Mouse (Mus musculus) hindbrain, embryonic 14.5 days (tissue): ENCODE data around the gene Cdk5rap2. TPM values are rescaled to one million over a fixed set of nuclear protein-coding genes. Genes with fewer than 3 reads are reported as not detected.
A peak's percentile ranks its signal among the peaks of the same experiment; 100 is the strongest.

ENCODE experiments used
- ATAC-seq: fragments of 200-750 bp; cut with Nextera tagmentation; 2 replicates; pipeline ENCODE4 v1.8.0; 2017; ENCODE audit warnings: moderate number of reproducible peaks, mild to moderate bottlenecking, moderate TSS enrichment, moderate library complexity; ENCODE audit not compliant: low FRiP score
- DNase-seq: peaks from one replicate; pipeline ENCODE4 v3.0.0-alpha.2; 2015; ENCODE audit warnings: low spot score
- H3K27ac ChIP-seq: fragments of 300-500 bp; sonication (generic); 2 replicates; pipeline ENCODE4 v1.5.1; 2014; ENCODE audit warnings: mild to moderate bottlenecking, moderate library complexity
- H3K27me3 ChIP-seq: fragments of 300-500 bp; sonication (generic); 2 replicates; pipeline ENCODE4 v1.6.1; 2014; ENCODE audit warnings: mild to moderate bottlenecking, low read length, mixed read lengths; ENCODE audit not compliant: control insufficient read depth, insufficient read depth
- H3K36me3 ChIP-seq: fragments of 300-500 bp; sonication (generic); replicated peaks from 2 replicates; pipeline ENCODE4 v1.6.1; 2014; ENCODE audit not compliant: control insufficient read depth, insufficient read depth
- H3K4me1 ChIP-seq: fragments of 300-500 bp; sonication (generic); replicated peaks from 2 replicates; pipeline ENCODE4 v1.6.1; 2014; ENCODE audit warnings: antibody characterized with exemption, low read length, mixed read lengths; ENCODE audit not compliant: control insufficient read depth, insufficient read depth
- H3K4me2 ChIP-seq: fragments of 300-500 bp; sonication (generic); replicated peaks from 2 replicates; pipeline ENCODE4 v1.6.1; 2014; ENCODE audit warnings: mild to moderate bottlenecking, moderate library complexity
- H3K4me3 ChIP-seq: fragments of 300-500 bp; sonication (generic); replicated peaks from 2 replicates; pipeline ENCODE4 v1.5.1; 2014; ENCODE audit warnings: mild to moderate bottlenecking, low read length
- H3K9ac ChIP-seq: fragments of 300-500 bp; sonication (generic); 2 replicates; pipeline ENCODE4 v1.6.1; 2014
- H3K9me3 ChIP-seq: fragments of 300-500 bp; sonication (generic); 2 replicates; pipeline ENCODE4 v1.6.1; 2016; ENCODE audit warnings: low read length; ENCODE audit not compliant: control insufficient read depth
- WGBS: fragments of 180-500 bp; shearing (Covaris S2); extraction: QIAGEN DNeasy Blood & Tissue Kit; methylation state at CpG from one replicate; pipeline ENCODE4 v1.1.7; 2014; 5-methylcytosine and 5-hydroxymethylcytosine counted together
- polyA plus RNA-seq: library from polyadenylated mRNA; unstranded; fragments of >200 nt; fragmentation: Nextera tagmentation; extraction: Ambion mirVana; gene quantifications from 2 replicates; pipeline ENCODE4 v1.2.1, GENCODE M21; 2014

Cdk5rap2 gene
- polyA plus RNA-seq, 1 experiment from 2014 or later: 13.3 TPM

DNA sequence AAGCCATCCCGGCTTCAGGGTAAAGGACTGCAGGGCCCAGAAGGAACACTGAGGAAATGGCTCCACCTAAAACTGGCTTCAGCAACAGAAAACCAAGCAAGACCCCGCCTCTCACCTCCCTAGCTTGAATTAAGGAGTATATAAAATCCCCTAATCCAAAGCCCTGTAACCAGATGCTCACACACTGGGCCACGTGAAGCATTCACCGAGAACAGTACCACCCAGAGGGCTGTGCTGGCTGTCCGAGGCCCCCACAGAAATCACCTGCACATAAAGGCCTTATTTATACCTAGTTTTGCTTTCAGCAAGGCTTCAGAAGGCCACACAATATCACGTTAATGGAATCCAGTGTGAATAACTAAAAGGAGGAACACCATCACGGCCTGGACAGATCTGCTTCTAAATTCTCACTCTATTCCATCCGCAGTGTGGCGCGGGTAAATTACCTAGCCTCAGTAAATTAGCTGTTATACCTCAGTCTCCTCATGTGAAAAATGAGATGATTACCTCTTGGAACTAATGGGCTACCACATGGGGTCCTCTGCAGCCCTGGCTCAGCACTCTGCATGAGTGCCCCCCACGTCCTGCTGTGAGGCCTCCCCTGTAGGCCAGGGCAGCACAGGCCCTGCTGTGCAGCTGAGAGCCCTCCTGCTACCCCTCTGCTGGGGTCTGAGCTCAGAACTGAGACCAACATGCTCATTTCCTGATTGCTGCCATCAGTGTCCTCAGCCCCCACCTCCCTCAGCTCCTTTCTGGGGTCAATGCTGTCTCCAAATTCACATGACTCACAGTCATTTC, 45.0 kb downstream of the Cdk5rap2 start:
- 52% methylated on average over 11 of the region's 11 CpGs for WGBS
- peak overlapping the region; percentile 64 for H3K27ac ChIP-seq

DNA sequence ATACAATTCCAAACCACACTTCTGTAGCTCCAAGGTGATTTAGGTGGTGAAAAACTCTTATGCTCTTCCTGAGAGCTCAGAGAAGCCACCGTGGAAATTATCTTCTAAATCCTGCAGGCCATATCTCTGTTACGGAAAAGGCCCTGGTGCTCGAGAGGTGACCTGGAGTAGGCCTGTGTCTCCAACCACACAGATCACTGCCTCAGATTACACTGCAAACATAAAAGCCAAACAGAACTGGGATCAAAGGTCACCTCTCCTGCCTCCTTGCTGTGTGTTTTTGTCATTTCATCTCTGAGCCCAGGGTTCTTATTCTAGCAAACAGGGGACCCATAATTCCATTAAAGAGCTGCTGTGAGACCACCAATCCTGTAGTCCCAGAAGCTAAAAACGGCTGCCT, 48.9 kb downstream of the Cdk5rap2 start:
- DNase-seq: no peak
- H3K36me3 ChIP-seq: peaks cover 18% of the 10 kb centered on the region
- no peak overlapping the region for H3K27ac ChIP-seq
- H3K9ac ChIP-seq: no peak overlapping the region
- no peak overlapping the region for H3K4me3 ChIP-seq
- no peaks in the 10 kb centered on the region for H3K9me3 ChIP-seq
- H3K4me2 ChIP-seq: no peak overlapping the region
- 58% methylated on average over 4 of the region's 4 CpGs for WGBS
- no peak for ATAC-seq
- no peaks in the 10 kb centered on the region for H3K27me3 ChIP-seq
- H3K4me1 ChIP-seq: no peaks in the 10 kb centered on the region

More for the DNA sequence above, 45.0 kb downstream of the Cdk5rap2 start:
- Histone ChIP-seq H3K9me3 (no peaks in the 10 kb centered on the region), H3K9ac (no peak overlapping the region), H3K36me3 (peaks cover 4% of the 10 kb centered on the region; the same call in 1 of the 2 replicates), H3K4me3 (no peak overlapping the region), H3K4me1 (no peaks in the 10 kb centered on the region), H3K4me2 (no peak overlapping the region), H3K27me3 (no peaks in the 10 kb centered on the region)
- ATAC-seq (peak; percentile 68; the same call in 1 of the 2 replicates), DNase-seq (no peak)

DNA sequence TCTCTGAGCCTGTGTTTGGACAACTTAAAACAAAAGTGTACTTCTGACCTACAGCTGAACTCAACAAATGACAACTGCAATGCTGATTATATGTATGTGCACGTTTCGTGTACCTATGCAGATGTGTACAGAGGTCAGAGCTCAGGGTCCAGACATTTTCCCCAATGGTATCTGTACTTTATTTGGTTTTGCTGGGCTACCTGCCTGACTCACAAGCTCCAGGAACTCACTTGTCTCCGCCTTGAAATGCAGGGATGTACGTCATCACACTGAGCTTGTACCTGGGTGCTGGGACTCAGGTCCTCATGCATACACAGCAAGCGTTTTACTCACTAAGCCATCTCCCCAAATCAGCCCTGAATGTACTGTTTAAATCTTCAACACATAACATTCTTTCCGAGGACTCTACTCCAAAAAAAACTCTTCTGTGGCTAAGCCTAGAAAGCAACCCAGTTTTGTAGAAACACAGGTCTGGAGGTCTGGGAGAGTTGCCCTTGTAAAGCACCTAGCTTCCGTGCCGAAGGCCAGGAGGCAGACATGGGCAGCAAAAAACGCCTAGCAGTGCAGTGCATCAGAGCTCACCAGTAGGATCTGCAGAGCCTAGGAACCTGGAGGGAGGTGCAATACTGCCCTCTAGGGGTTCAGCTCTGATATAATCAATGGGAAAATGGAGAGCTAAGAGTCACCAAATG, 54.4 kb downstream of the Cdk5rap2 start:
- Histone ChIP-seq H3K4me1 (no peaks in the 10 kb centered on the region), H3K27ac (no peak overlapping the region), H3K4me2 (no peak overlapping the region), H3K4me3 (no peak overlapping the region), H3K9me3 (no peaks in the 10 kb centered on the region), H3K9ac (no peak overlapping the region), H3K27me3 (no peaks in the 10 kb centered on the region), H3K36me3 (peaks cover 51% of the 10 kb centered on the region)
- ATAC-seq (peak; percentile 81), DNase-seq (peak; percentile 83)
- WGBS: 67% methylated on average over 9 of the region's 9 CpGs

DNA sequence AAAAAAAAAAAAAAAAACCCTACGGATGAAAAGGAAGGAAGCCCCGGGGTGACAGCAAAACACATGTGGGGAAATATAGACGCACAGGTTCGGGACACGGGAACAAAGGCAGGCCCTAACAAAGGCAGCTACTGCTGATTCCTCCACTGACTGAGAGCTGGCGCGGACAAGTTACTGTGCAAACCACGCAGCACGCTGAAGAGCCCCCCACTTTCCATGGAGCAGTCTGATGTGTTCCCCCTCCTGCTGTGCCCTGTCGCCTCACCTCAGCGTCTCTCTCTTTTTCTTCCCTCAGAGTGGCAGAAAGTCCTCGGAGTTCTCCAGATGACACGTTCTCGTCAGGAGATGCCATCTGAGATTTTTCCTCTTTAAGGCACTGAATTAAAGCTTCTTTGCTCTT, 55.8 kb downstream of the Cdk5rap2 start:
- no peak overlapping the region for H3K4me3 ChIP-seq
- DNase-seq (no peak), ATAC-seq (no peak)
- H3K27me3 ChIP-seq: no peaks in the 10 kb centered on the region
- 62% methylated on average over 14 of the region's 14 CpGs for WGBS
- H3K9me3 ChIP-seq: no peaks in the 10 kb centered on the region
- H3K36me3 ChIP-seq: peaks cover 46% of the 10 kb centered on the region
- no peak overlapping the region for H3K4me2 ChIP-seq
- no peak overlapping the region for H3K9ac ChIP-seq
- no peak overlapping the region for H3K27ac ChIP-seq
- H3K4me1 ChIP-seq: no peaks in the 10 kb centered on the region

DNA sequence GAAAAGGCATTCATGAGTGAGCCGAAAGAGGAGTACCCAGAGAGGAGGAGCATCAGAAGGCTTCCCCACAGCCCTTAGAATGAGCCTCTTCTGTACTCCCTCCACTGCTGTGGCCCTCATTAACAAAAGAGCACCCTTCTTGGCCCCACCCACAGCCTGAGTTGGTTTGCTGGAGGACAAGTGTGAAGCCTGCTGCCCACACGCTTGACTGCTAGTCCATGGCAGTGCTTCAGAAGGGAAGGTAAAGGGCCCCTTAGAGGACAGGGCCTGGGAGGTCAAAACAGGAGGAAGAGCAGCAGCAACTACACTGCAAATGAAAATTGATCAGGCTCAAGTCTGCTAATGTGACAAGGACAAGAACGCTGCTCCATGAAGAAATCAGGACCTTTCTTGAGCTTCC, 56.6 kb downstream of the Cdk5rap2 start:
- Histone ChIP-seq H3K4me1 (no peaks in the 10 kb centered on the region), H3K36me3 (peaks cover 50% of the 10 kb centered on the region), H3K9ac (no peak overlapping the region), H3K9me3 (no peaks in the 10 kb centered on the region), H3K27me3 (no peaks in the 10 kb centered on the region), H3K27ac (no peak overlapping the region), H3K4me2 (no peak overlapping the region), H3K4me3 (no peak overlapping the region)
- no peak for DNase-seq
- 70% methylated on average over 3 of the region's 3 CpGs for WGBS
- no peak for ATAC-seq

DNA sequence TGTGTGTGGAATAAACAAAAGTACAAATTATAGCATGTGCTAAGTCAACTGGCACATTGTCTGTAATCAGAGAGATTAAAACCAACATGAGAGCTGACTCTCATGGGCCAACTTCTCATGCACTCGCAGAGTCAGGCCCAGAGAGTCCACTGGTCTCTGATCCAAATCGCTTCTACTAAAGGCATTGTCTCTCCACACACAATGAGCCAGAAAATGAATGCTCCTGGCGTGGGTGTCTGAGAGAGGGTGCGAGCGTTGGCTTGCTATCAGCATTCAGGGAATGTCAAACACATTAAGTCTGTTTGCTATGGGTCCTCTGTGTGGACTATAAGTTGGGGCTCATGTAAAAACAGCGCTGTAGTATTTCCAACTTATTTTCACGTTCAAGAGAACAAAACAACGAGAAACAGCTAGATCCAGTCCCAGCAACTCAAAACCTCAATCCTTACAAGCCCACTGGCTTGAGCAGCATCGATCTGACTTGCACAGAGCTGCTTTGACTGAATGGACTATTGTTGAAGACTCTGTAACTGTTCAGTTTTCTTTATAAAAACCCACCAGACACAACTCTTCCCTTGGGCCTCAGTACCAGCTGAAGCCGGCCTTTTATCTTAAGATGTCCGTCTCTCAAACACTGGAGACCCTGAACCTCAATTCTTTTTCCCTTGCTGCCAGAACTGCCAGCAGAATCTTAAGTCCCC, 74.6 kb downstream of the Cdk5rap2 start:
- no peak overlapping the region for H3K4me3 ChIP-seq
- H3K9ac ChIP-seq: no peak overlapping the region
- no peaks in the 10 kb centered on the region for H3K9me3 ChIP-seq
- peak; percentile 53; the same call in 1 of the 2 replicates for ATAC-seq
- no peak overlapping the region for H3K27ac ChIP-seq
- H3K4me2 ChIP-seq: no peak overlapping the region
- 51% methylated on average over 11 of the region's 11 CpGs for WGBS
- DNase-seq: no peak
- peaks cover 10% of the 10 kb centered on the region; the same call in 1 of the 2 replicates for H3K4me1 ChIP-seq
- no peaks in the 10 kb centered on the region for H3K36me3 ChIP-seq
- no peaks in the 10 kb centered on the region for H3K27me3 ChIP-seq

DNA sequence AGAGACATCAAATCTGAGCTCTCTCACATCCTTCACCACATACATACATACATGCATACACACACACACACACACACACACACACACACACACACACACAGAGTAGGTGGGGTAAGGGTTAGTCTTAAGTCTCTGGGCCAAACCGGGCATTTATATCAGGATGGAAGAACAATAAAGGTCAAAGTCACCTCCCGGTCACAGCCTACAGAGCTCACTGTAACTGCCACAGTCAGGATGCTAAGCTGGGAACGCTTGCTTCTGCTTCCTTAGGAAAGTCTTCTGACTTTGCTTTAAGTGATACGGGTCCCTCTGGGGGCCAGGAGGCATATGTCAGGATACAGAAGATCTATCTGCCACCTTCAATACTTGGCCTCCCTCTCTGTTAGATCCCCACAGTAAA, 75.2 kb downstream of the Cdk5rap2 start:
- Histone ChIP-seq H3K36me3 (no peaks in the 10 kb centered on the region), H3K9me3 (no peaks in the 10 kb centered on the region), H3K27ac (no peak overlapping the region), H3K27me3 (no peaks in the 10 kb centered on the region), H3K9ac (no peak overlapping the region), H3K4me3 (no peak overlapping the region), H3K4me2 (no peak overlapping the region), H3K4me1 (peaks cover 10% of the 10 kb centered on the region; the same call in 1 of the 2 replicates)
- 78% methylated on average over 4 of the region's 4 CpGs for WGBS
- no peak for DNase-seq
- ATAC-seq: no peak; the same call in 1 of the 2 replicates

DNA sequence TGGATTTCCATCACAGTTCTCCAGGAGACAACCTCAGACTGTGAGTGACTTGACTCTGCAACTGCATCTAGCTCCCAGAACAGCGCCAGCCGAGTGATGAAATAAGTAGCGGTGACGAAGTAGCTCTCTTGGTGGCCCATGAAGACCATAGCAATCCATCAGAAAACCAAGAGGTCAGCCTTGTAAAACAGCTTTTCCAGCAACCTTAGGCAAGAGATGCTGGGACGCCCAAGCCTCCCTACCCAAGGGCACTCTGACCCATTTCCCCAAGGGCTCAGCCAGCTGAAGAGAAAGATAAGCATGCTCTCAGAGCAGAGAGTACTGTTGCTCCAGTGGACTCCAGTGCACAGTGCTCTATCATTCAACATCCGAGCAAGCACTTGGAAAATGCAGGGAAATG, 77.3 kb downstream of the Cdk5rap2 start:
- peaks cover 10% of the 10 kb centered on the region; the same call in 1 of the 2 replicates for H3K4me1 ChIP-seq
- H3K36me3 ChIP-seq: no peaks in the 10 kb centered on the region
- H3K9ac ChIP-seq: no peak overlapping the region
- H3K27me3 ChIP-seq: no peaks in the 10 kb centered on the region
- no peaks in the 10 kb centered on the region for H3K9me3 ChIP-seq
- WGBS: 81% methylated on average over 6 of the region's 6 CpGs
- H3K27ac ChIP-seq: no peak overlapping the region
- ATAC-seq (no peak), DNase-seq (no peak)
- H3K4me3 ChIP-seq: no peak overlapping the region
- no peak overlapping the region for H3K4me2 ChIP-seq

DNA sequence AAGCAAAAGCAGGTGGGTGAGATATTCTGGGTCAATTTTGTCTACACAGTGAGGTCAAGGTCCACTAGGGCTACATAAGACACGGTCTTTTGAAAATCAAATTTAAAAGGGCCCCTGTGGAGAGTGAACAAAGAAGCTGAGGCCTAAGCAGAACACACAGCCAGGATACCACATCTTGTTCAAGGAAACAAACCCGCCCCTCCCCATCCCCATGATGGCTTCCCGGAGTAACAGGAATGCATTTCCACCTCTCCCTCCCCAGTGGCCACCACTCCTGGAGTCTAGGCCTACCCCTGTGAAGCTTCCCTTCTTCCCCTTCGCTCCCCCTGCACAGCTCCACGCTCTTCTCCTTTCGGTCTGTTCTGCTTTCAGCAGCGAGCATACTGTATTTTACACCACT, 77.7 kb downstream of the Cdk5rap2 start:
- Histone ChIP-seq H3K36me3 (no peaks in the 10 kb centered on the region), H3K27ac (no peak overlapping the region), H3K27me3 (no peaks in the 10 kb centered on the region), H3K9ac (no peak overlapping the region), H3K4me2 (no peak overlapping the region), H3K4me1 (peaks cover 10% of the 10 kb centered on the region; the same call in 1 of the 2 replicates), H3K4me3 (no peak overlapping the region), H3K9me3 (no peaks in the 10 kb centered on the region)
- 58% methylated on average over 7 of the region's 7 CpGs for WGBS
- DNase-seq: no peak
- no peak for ATAC-seq
